28 mouse cellular contexts compared by ENCODE assay signal in genomic region chr3:137520191-137520590, GRCm38 (mm10).
"Had no signal": no experiment of that assay in that cellular context is flagged by ENCODE, and none has a peak within 500 bp of the region (broad histone marks: within the 10 kb centered on the region; RNA-seq: fewer than 3 reads in every experiment).

No protein-coding gene starts in this region.

- H3K4me2 ChIP-seq: embryonic facial prominence, embryonic 12.5 days; embryonic facial prominence, embryonic 13.5 days; embryonic facial prominence, embryonic 15.5 days; forebrain, embryonic 12.5 days; forebrain, embryonic 13.5 days had no signal

- DNase-seq: cerebellum, adult 2 months; cerebellum, adult 8-10 months; cerebellum, adult 9-10 months; cerebellum, adult 9-11 months; cerebellum, postnatal 10 days; cerebellum, postnatal 14 days; cerebellum, postnatal 25 days; cerebellum, postnatal 36 days; embryo, embryonic 11 days; forebrain, postnatal 0 days; gastrocnemius, adult 2 months; gastrocnemius, postnatal 10 days; gastrocnemius, postnatal 14 days; gastrocnemius, postnatal 25 days; gastrocnemius, postnatal 36 days; heart, adult 18-20 months; heart, adult 2 months had no signal

- H3K4me3 ChIP-seq: embryonic facial prominence, embryonic 10.5 days; embryonic facial prominence, embryonic 12.5 days; embryonic facial prominence, embryonic 13.5 days; embryonic facial prominence, embryonic 15.5 days; erythroblast, embryonic 14.5 days; forebrain, embryonic 10.5 days; forebrain, embryonic 12.5 days; forebrain, embryonic 13.5 days; gastrocnemius, adult 2 months; heart, adult 2 months; heart, embryonic 10.5 days had no signal

- H3K27me3 ChIP-seq: embryonic facial prominence, embryonic 12.5 days; embryonic facial prominence, embryonic 13.5 days; embryonic facial prominence, embryonic 15.5 days; forebrain, embryonic 12.5 days; forebrain, embryonic 13.5 days had no signal

- H3K36me3 ChIP-seq: embryonic facial prominence, embryonic 10.5 days; embryonic facial prominence, embryonic 12.5 days; embryonic facial prominence, embryonic 13.5 days; embryonic facial prominence, embryonic 15.5 days; forebrain, embryonic 10.5 days; forebrain, embryonic 12.5 days; heart, embryonic 10.5 days had no signal

- H3K9ac ChIP-seq: embryonic facial prominence, embryonic 12.5 days; embryonic facial prominence, embryonic 13.5 days; embryonic facial prominence, embryonic 15.5 days; forebrain, embryonic 12.5 days; forebrain, embryonic 13.5 days; forebrain, postnatal 0 days had no signal

- H3K9me3 ChIP-seq: embryonic facial prominence, embryonic 10.5 days; embryonic facial prominence, embryonic 12.5 days; embryonic facial prominence, embryonic 13.5 days; embryonic facial prominence, embryonic 15.5 days; forebrain, embryonic 10.5 days; forebrain, embryonic 12.5 days; forebrain, embryonic 13.5 days; heart, embryonic 10.5 days had no signal

- ATAC-seq: forebrain, embryonic 13.5 days; forebrain, embryonic 14.5 days; forebrain, embryonic 16.5 days; forebrain, postnatal 0 days had no signal

- H3K27ac ChIP-seq: embryonic facial prominence, embryonic 10.5 days; embryonic facial prominence, embryonic 12.5 days; embryonic facial prominence, embryonic 13.5 days; embryonic facial prominence, embryonic 15.5 days; forebrain, embryonic 10.5 days; forebrain, embryonic 12.5 days; forebrain, embryonic 13.5 days; gastrocnemius, adult 2 months; heart, adult 2 months; heart, embryonic 10.5 days had no signal

- H3K4me1 ChIP-seq: embryonic facial prominence, embryonic 10.5 days; embryonic facial prominence, embryonic 12.5 days; embryonic facial prominence, embryonic 13.5 days; forebrain, embryonic 10.5 days; forebrain, embryonic 12.5 days; forebrain, embryonic 13.5 days; heart, embryonic 10.5 days had no signal
